Mouse (Mus musculus) CH12.LX (cell line): ENCODE results near the gene Tjp3.

Experiments used
- BHLHE40 ChIP-seq: IDR thresholded peaks from 2 replicates; pipeline ENCODE4 v1.6.1; 2011; ENCODE audit warnings: mild to moderate bottlenecking, low read depth, low read length, improper control_type of control experiment
- CTCF ChIP-seq, 2 experiments: IDR thresholded peaks in 1 of 2; conservative IDR thresholded peaks in 1 of 2; 2 replicates each; pipeline ENCODE4 v1.5.1; 2011 to 2012; ENCODE audit warnings: low read depth in 2 of 2, low read length in 2 of 2, improper control_type of control experiment in 1 of 2, inconsistent platforms in 1 of 2, mild to moderate bottlenecking in 1 of 2, moderate library complexity in 1 of 2
- E2F4 ChIP-seq: IDR thresholded peaks from 2 replicates; pipeline ENCODE4 v1.6.1; 2011; ENCODE audit warnings: low read depth, low read length, improper control_type of control experiment; ENCODE audit not compliant: insufficient replicate concordance
- ETS1 ChIP-seq: conservative IDR thresholded peaks from 2 replicates; pipeline ENCODE4 v1.6.1; 2012; ENCODE audit warnings: low read depth, mild to moderate bottlenecking, inconsistent platforms, low read length, improper control_type of control experiment, moderate library complexity
- JUND ChIP-seq: conservative IDR thresholded peaks from 2 replicates; pipeline ENCODE4 v1.6.1; 2011; ENCODE audit warnings: low read depth, low read length, improper control_type of control experiment
- KAT2A ChIP-seq: IDR thresholded peaks from 2 replicates; pipeline ENCODE4 v1.6.1; 2012; ENCODE audit warnings: low read length, improper control_type of control experiment, inconsistent platforms; ENCODE audit not compliant: insufficient replicate concordance
- MAFK ChIP-seq: IDR thresholded peaks from 2 replicates; pipeline ENCODE4 v1.6.1; 2011; ENCODE audit warnings: low read length, improper control_type of control experiment; ENCODE audit not compliant: insufficient replicate concordance
- MXI1 ChIP-seq: IDR thresholded peaks from 2 replicates; pipeline ENCODE4 v1.6.1; 2011; ENCODE audit warnings: mild to moderate bottlenecking, low read depth, low read length, improper control_type of control experiment
- NRF1 ChIP-seq: IDR thresholded peaks from 2 replicates; pipeline ENCODE4 v1.6.1; 2014; ENCODE audit warnings: low read depth, mild to moderate bottlenecking, inconsistent platforms, low read length, improper control_type of control experiment, moderate library complexity
- PAX5 ChIP-seq: IDR thresholded peaks from 2 replicates; pipeline ENCODE4 v1.6.1; 2012; ENCODE audit warnings: low read length, inconsistent platforms, mixed read lengths
- POLR2A ChIP-seq: IDR thresholded peaks from 2 replicates; pipeline ENCODE4 v1.6.1; 2011; ENCODE audit warnings: low read depth, mild to moderate bottlenecking, improper control_type of control experiment, low read length
- ZMIZ1 ChIP-seq: IDR thresholded peaks from 2 replicates; pipeline ENCODE4 v1.6.1; 2012; ENCODE audit warnings: low read depth, mild to moderate bottlenecking, inconsistent platforms, low read length, improper control_type of control experiment
- ZNF384 ChIP-seq: IDR thresholded peaks from 2 replicates; pipeline ENCODE4 v1.6.1; 2012; ENCODE audit warnings: low read depth, low read length, improper control_type of control experiment, inconsistent platforms

- TF ChIP-seq MAFK (no peak), PAX5 (no peak), ETS1 (no peak), CTCF (conservative IDR thresholded peaks at IDR 0.05 in 1 of 2, IDR thresholded peaks at IDR 0.05 in 1 of 2; ENCODE audit: low read depth in 2 of 2, low read length in 2 of 2) (no peak), BHLHE40 (no peak), ZMIZ1 (no peak), POLR2A (no peak), MXI1 (no peak), NRF1 (no peak), JUND (no peak), KAT2A (no peak), E2F4 (no peak), ZNF384 (no peak)
Observed at GRCm38 (mm10) chr10:81300352-81300907, 9.0 kb upstream of the Tjp3 start.
